Mouse (Mus musculus): ENCODE measurements around the gene Srcap.

Gene Srcap

DNA sequence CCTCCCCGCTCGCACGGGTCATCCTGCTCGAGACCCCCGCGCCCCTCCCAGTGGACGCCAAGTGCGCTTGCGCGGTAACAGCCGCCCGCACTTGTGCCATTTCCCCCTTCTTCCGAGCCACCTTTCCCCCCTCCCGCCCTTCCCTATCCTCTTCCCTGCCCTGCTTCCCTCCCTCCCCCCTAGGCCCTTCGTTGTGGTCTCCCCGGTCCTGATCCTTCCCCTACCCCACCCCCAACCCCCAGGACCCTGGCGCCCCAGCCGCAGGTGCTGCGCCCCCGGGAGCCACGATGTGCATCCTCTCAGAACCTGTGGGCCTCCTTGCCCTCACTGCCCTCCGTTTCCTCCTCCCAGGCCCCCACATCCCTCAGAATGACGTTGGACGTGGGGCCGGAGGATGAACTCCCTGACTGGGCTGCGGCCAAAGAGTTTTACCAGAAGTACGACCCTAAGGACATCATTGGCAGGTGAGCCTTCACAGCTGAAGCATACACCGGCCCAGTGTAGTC, 61.8 kb downstream of the Srcap start:
- DNase-seq (ENCODE audit: low spot score in 2 of 2) = no peak

DNA sequence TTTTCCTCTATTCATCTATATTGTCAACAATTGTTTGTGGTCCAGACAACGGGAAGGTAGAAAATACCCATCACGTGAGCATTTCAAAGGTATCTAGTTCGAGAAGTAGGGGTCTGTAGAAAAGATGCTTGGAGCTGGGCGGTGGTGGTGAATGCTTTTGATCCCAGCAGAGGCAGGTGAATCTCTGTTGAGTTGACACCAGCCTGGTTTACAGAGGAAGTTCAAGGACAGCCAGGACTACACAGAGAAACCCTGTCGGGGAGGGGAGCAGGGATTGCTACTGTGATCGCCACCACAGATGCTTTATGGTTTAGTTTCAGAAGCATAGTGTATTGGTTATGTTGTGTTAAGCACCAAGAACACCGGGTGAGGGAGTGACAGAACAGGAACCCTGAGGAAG, 62.3 kb downstream of the Srcap start:
- DNase-seq (ENCODE audit: low spot score in 2 of 2) = no peak

DNA sequence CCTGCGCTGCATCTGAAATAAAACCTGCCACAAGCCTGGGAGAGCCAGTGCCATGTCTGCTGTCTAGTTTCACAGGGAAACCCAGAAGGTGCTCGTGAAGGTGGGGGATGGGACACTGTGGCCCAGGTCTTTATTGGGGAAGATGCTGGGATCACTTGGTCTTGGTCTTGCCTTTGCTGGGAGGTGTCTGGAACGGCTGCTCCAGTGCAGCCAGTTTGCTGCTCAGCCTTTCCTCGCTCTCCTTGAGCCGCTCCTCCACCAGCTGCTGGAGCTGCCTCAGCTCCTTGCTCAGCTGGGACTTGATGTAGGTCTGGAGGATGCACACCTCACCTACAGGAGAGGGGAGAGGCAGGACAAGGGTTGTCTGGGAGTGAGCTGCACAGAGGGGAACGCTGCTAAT, 71.5 kb downstream of the Srcap start:
- DNase-seq (ENCODE audit: low spot score in 2 of 2) = no peak

DNA sequence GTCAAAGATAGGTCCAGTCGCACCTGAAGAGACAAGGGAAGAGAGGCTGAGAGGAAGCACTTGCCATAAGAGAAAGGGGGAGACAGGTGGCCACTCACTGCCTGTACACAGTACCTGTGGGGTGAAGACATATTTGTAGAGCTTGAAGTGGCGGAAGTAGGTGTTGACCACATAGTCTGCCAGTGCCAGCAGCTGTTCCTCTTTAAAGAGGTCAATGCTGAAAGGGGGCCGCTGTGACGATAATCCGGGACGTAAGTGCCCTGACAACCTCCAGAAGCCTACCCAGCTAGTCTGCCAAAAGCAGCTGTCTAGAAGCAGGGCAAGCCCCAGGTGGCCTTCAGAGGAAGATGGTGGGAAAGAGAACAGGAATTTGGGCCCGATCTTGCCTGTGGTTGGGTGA, 73.2 kb downstream of the Srcap start:
- DNase-seq (ENCODE audit: low spot score in 2 of 2) = no peak

DNA sequence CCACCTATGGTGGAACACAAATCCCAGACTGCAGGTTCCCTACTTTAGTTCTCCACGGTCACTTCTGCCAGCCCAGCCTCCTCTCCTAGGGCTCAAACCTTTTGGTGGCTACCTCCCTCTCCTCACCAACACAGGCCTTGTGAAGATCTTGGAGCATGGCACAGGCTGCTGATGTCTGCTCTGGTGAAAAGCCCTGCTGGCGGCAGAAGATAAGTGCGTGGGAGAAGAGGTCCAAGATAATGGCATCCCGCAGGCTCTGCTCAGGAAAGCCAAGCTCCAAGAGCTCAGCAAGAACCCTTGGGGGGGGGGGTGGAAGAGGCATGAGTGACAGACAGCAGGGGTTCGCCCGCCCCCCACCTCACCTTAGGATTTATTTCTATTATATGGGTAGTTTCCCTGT, 74.4 kb downstream of the Srcap start:
- DNase-seq (ENCODE audit: low spot score in 2 of 2) = no peak

DNA sequence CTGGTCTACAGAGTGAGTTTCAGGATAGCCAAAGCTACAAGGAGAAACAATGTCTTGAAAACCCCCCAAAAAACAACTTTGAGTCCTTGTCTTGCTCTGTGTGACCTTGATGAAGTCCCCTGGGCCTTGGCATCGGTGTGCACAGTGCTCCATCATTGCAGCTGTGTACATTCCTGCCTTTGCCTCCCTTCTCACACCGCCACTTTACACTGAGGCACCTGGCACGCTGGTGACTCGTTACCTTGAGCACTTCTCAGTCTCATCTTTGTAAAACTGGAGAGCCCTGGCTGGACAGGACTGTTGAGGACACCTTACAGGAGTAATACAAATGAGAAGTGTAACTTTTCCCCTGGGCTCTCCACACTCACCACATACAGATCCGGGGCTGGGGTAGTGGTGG, 75.4 kb downstream of the Srcap start:
- DNase-seq (ENCODE audit: low spot score in 2 of 2) = no peak

DNA sequence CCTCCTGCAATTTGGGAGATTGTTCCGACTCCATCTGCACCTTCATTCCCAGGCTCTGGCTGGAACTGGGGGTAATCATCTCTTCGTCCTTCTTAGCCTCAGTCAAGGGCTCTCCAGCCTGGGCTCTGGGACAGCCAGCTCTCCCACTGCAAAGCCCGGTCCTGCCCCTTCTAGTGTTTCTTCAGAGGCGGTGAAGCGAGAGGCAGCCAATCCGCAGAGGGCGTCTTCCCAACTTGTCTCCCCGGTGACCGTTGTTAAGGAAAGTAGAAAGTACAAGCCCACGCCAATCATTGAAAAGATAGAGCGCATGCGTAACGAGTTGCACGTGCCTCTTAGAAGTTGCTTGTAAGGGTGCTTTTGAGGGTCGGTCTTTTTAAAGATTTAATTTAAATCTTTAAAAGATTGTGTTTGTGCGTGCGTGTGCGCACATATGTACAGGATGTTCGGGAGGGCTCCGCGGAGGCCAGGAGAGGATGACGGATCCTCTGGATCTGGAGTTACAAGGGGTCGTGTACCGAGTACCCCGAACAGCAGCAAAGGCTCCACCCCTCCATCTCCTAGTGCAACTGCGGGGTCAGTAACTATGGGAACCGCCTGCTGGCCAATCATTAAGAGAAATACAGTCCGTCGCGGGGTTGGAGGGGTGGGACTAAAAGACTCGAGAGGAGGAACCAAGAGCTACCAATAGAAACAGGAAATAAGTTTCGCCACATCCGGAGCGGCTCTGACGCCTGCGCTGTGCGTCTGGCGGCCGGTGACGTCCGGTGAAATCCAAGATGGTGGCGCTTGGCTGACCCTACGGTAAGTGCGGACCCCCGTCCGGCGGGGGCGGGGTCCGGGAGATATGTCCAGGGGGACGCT, 76.5 kb downstream of the Srcap start, which contains the start of the genes Ccdc189 and Rnf40:
Ccdc189 (minus strand) TSS at position 585 of the 861 bp plus-strand sequence.
Rnf40 (plus strand) TSS at position 757 of the 861 bp plus-strand sequence.
- DNase-seq (ENCODE audit: low spot score in 2 of 2) = peak; percentile 97 to 98

DNA sequence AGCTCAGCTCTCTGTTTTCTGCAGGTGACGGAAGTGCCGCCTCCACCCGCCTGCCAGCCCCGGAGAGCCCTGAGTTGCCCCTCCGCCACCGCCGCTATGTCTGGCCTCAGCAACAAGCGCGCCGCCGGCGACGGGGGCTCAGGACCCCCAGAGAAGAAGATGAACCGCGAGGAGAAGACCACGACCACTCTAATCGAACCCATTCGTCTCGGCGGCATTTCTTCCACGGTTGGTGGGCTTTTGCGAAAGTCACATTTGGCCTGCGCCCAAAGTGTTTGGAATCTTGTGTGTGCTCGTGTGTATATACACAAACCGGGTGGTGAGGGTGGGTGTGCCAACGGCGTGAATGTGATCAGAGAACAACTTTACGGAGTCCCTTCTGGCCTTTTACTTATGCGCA, 77.1 kb downstream of the Srcap start:
- DNase-seq (ENCODE audit: low spot score in 2 of 2) = no peak

DNA sequence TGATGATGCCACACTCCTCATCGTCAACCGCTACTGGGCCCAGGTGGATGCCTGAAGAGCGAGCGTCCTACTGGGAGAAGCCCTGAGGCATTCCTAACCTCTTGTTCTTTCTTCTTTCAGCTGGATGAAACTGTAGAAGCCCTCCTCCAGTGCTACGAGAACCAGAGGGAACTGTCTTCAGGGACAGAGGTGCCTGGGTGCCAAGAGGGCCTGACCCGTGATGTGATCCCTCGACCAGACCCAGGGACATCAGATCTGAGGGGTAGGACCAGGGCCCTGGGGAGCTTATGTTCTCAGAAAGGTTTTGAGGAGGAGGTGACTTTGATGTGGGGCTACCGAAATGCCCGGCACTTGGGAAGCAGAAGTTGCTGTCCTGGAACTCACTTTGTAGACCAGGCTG, 77.9 kb downstream of the Srcap start:
- no peak for DNase-seq (ENCODE audit: low spot score in 2 of 2)

DNA sequence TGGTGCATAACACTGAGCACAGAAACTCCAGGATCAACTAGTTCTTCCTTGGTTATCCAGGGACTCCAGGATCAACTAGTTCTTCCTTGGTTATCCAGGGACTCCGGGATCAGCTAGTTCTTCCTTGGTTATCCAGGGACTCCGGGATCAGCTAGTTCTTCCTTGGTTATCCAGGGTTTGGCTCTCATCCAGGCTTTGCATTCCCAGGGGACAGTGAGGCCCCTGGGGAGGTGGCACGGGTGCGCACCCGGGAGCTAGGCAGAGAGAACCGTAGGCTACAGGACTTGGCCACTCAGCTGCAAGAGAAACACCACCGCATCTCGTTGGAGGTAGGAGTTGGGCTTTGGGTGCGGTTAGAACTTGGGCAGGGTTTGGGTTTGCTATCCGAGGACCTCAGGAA, 79.3 kb downstream of the Srcap start:
- no peak for DNase-seq (ENCODE audit: low spot score in 2 of 2)

DNA sequence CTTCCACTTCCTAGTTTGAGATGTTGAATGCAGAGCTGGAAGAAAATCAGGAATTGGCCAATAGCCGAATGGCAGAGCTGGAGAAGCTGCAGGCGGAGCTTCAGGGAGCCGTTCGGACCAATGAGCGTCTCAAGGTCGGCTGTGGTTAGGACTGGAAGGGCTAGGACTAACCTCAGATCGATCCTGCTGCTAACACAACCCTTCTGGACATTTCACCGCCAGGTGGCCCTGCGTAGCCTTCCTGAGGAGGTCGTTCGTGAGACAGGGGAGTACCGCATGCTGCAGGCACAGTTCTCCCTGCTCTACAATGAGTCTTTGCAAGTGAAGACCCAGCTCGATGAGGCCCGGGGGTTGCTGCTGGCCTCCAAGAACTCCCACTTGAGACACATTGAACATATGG, 80.8 kb downstream of the Srcap start:
- no peak for DNase-seq (ENCODE audit: low spot score in 2 of 2)

DNA sequence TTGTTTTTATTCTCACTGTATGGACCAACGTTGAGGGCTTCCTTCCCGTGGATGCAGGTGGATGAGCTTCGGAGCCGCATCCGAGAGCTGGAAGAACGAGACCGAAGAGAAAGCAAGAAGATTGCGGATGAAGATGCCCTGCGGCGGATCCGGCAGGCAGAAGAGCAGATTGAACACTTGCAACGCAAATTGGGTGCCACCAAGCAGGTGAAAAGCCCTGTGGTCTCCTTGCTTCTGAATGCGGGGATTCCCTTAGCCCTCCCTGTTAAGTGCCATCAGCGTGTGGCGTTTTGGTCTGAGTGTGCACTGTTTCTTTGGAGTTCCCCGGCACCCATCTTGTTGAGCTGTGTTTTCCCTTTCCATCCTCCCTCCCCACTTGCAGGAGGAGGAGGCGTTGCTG, 85.0 kb downstream of the Srcap start:
- DNase-seq (ENCODE audit: low spot score in 2 of 2) = no peak

DNA sequence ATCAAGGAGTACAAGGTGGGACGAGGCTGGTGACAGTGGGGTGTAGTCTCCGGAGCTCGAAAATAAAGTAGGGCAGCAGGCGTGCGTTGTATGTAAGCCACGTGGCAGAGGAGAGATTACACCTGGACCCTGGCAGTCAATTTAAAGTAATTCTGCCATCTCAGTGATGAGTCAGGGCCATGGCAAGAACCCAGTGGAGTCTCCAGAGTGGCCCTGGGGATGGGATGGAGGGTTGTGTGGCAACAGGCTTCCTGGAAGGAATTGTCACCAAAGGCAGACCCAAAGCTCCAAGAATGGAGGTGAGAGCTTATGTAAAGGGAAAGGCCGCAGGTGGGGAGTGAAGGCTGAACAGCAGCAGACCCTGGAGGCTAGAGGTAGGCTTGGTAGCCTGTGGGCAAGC, 88.8 kb downstream of the Srcap start:
- no peak for DNase-seq (ENCODE audit: low spot score in 2 of 2)

DNA sequence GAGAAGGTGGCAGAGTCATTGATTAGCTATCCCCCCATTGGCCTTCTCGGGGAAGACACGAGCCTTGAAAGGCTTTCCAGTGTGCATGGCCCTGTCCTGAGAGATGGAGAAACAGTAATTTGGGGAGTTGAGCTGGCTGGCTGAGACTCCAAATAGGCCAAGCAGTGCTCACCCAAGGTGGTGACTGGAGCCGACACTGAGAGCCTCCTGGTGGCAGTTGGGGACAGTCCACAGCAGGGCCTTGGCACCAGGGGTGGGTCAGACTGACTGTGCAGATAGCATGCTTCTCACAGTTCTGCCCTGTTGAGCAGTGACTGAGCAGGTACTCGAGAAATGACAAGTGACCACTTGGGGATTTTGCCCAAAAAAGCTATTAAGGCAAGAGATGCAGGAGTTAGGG, 90.0 kb downstream of the Srcap start:
- no peak for DNase-seq (ENCODE audit: low spot score in 2 of 2)

DNA sequence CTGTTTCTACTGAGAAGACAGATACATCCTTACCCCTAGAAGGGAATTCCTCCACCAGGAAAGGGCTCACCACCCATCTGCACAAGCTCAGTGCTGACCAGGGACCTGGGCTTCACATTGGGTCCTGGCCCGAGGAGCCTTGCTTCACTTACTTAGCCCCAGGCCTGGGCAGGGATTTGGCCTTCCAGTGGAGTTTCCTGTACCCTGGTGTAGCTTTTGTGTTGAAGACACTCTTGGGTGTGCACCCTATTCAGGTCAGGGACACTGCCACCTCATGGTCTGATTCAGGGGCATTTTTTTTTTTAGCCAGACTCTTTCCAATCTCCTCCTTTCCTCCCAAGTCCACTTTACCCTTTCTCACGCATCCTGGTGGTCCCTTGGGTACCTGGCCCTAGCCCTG, 91.1 kb downstream of the Srcap start:
- DNase-seq (ENCODE audit: low spot score in 2 of 2) = no peak

DNA sequence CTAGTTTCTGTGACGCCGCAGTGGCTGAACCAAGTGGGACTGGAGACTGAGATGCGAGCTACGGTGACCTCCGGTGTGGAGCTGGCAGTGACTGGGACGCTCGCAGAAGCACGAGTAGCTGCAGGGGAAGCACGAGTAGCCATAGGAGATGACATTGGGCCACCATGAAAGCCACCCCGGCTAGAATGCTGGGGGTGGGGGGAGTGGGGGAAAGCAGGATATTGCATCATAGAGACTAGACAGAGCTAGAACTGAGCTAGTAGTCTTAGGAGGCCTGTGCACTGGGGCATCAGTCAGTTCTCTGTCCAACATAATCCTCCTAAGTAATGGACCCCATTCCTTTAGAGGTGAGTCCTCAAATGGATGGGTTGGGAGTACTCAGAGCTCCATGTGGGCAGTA, 92.5 kb downstream of the Srcap start:
- no peak for DNase-seq (ENCODE audit: low spot score in 2 of 2)

DNA sequence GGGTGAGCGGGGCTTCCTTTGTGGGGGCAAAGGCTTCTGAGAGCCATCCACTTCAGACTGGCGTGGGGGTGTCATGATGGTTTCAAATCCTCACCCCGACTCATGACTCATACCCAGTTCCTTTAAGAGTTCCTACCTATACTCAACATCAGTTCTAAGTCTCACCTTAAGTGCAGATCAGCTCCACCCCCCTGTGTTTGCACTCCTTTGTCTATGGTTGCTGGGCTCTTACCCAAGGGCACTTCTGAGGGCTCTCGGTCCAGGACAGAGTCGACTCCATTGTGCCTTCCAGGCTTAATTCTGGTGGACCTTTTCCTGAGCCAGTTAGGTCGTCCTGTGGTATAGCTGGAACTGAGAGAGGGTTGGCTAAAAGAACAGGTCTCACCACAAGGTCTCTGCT, 95.4 kb downstream of the Srcap start:
- DNase-seq (ENCODE audit: low spot score in 2 of 2) = no peak
